Comparison of ENCODE assay signal across 24 mouse cellular contexts in genomic region chr3:104629810-104630209, GRCm38 (mm10). TPM values are rescaled to one million over a fixed set of nuclear protein-coding genes. Genes with fewer than 3 reads are reported as not detected.
DNase-seq lines count a peak whose midpoint lies in the region; ATAC-seq and TF ChIP-seq lines count a peak whose summit lies in the region.
"Had no signal": no experiment of that assay in that cellular context is flagged by ENCODE, and none has a peak within 500 bp of the region (broad histone marks: within the 10 kb centered on the region; RNA-seq: fewer than 3 reads in every experiment).

No protein-coding gene starts in this region.

- H3K9ac ChIP-seq in embryonic facial prominence, embryonic 11.5 days (replicated peaks; ENCODE audit: low read length) = no peak overlapping the region
- no peak overlapping the region for H3K9ac ChIP-seq in hindbrain, postnatal 0 days (replicated peaks; ENCODE audit: low read length)
- no peak overlapping the region for H3K9ac ChIP-seq in hindbrain, embryonic 11.5 days (ENCODE audit: low read depth, low read length)
- no peak overlapping the region for H3K9ac ChIP-seq in midbrain, embryonic 16.5 days (ENCODE audit: low read depth, low read length)
- H3K9ac ChIP-seq: forebrain, embryonic 12.5 days; heart, embryonic 13.5 days; hindbrain, embryonic 14.5 days; intestine, embryonic 15.5 days; limb, embryonic 13.5 days; liver, embryonic 12.5 days; lung, embryonic 14.5 days had no signal

- no peaks in the 10 kb centered on the region for H3K27me3 ChIP-seq in embryonic facial prominence, embryonic 11.5 days (ENCODE audit: control insufficient read depth, insufficient read depth, low read length)
- no peaks in the 10 kb centered on the region for H3K27me3 ChIP-seq in embryonic facial prominence, embryonic 10.5 days (replicated peaks; ENCODE audit: low read depth, poor library complexity, severe bottlenecking)
- no peaks in the 10 kb centered on the region for H3K27me3 ChIP-seq in hindbrain, postnatal 0 days (ENCODE audit: insufficient read depth, low read length)
- H3K27me3 ChIP-seq in hindbrain, embryonic 11.5 days (ENCODE audit: control insufficient read depth, insufficient read depth, low read length) = no peaks in the 10 kb centered on the region
- no peaks in the 10 kb centered on the region for H3K27me3 ChIP-seq in midbrain, embryonic 16.5 days (ENCODE audit: control insufficient read depth, insufficient read depth, low read depth, low read length)
- H3K27me3 ChIP-seq: forebrain, embryonic 12.5 days; heart, embryonic 13.5 days; intestine, embryonic 15.5 days; limb, embryonic 13.5 days; liver, embryonic 12.5 days had no signal

- no peak overlapping the region for H3K4me2 ChIP-seq in embryonic facial prominence, embryonic 11.5 days (ENCODE audit: low read depth, low read length)
- no peak overlapping the region for H3K4me2 ChIP-seq in hindbrain, postnatal 0 days (ENCODE audit: low read depth, low read length)
- H3K4me2 ChIP-seq in hindbrain, embryonic 11.5 days (replicated peaks; ENCODE audit: low read depth, low read length) = no peak overlapping the region
- H3K4me2 ChIP-seq in midbrain, embryonic 16.5 days (ENCODE audit: low read length) = no peak overlapping the region
- H3K4me2 ChIP-seq: forebrain, embryonic 12.5 days; heart, embryonic 13.5 days; hindbrain, embryonic 14.5 days; intestine, embryonic 15.5 days; limb, embryonic 13.5 days; liver, embryonic 12.5 days; lung, embryonic 14.5 days had no signal

- ATAC-seq in embryonic facial prominence, embryonic 11.5 days (replicated peaks; ENCODE audit: insufficient number of reproducible peaks, low FRiP score, low TSS enrichment, low read depth) = 0 out of 2 replicates have a peak, but pooled peaks have one; percentile 39
- 0 out of 2 replicates have a peak, but pooled peaks have one; percentile 38 for ATAC-seq in hindbrain, postnatal 0 days
- ATAC-seq in hindbrain, embryonic 11.5 days (ENCODE audit: low FRiP score) = no peak
- peak; percentile 67 for ATAC-seq in midbrain, embryonic 16.5 days
- ATAC-seq: intestine, embryonic 15.5 days; liver, embryonic 12.5 days had no signal

- no peak overlapping the region for H3K27ac ChIP-seq in embryonic facial prominence, embryonic 11.5 days (replicated peaks; ENCODE audit: low read depth, low read length)
- no peak overlapping the region for H3K27ac ChIP-seq in embryonic facial prominence, embryonic 10.5 days (replicated peaks)
- H3K27ac ChIP-seq in hindbrain, postnatal 0 days = no peak overlapping the region
- H3K27ac ChIP-seq in hindbrain, embryonic 11.5 days (ENCODE audit: low read depth, low read length) = no peak overlapping the region
- no peak overlapping the region for H3K27ac ChIP-seq in midbrain, embryonic 16.5 days (ENCODE audit: low read length)
- H3K27ac ChIP-seq: forebrain, embryonic 12.5 days; heart, adult 2 months; heart, embryonic 13.5 days; hindbrain, embryonic 14.5 days; intestine, embryonic 15.5 days; limb, embryonic 13.5 days had no signal

- H3K4me1 ChIP-seq in embryonic facial prominence, embryonic 11.5 days (ENCODE audit: control insufficient read depth, insufficient read depth, low read length) = no peaks in the 10 kb centered on the region
- H3K4me1 ChIP-seq in embryonic facial prominence, embryonic 10.5 days = no peaks in the 10 kb centered on the region
- H3K4me1 ChIP-seq in hindbrain, postnatal 0 days (ENCODE audit: insufficient read depth, low read length) = no peaks in the 10 kb centered on the region
- no peaks in the 10 kb centered on the region for H3K4me1 ChIP-seq in hindbrain, embryonic 11.5 days (replicated peaks; ENCODE audit: control insufficient read depth, insufficient read depth, low read length)
- no peaks in the 10 kb centered on the region; the same call in 1 of the 2 replicates for H3K4me1 ChIP-seq in midbrain, embryonic 16.5 days (ENCODE audit: control insufficient read depth, insufficient read depth, low read length)
- H3K4me1 ChIP-seq: forebrain, embryonic 12.5 days; intestine, embryonic 15.5 days; limb, embryonic 13.5 days had no signal

- WGBS in embryonic facial prominence, embryonic 11.5 days = 49% methylated on average over 2 of the region's 2 CpGs
- 50% methylated on average over 2 of the region's 2 CpGs for WGBS in embryonic facial prominence, embryonic 10.5 days
- 17% methylated on average over 2 of the region's 2 CpGs for WGBS in hindbrain, postnatal 0 days
- WGBS in hindbrain, embryonic 11.5 days = 37% methylated on average over 2 of the region's 2 CpGs
- WGBS in midbrain, embryonic 16.5 days = 12% methylated on average over 1 of the region's 2 CpGs

- H3K9me3 ChIP-seq in embryonic facial prominence, embryonic 11.5 days (replicated peaks; ENCODE audit: control insufficient read depth, low read length) = no peaks in the 10 kb centered on the region
- H3K9me3 ChIP-seq in embryonic facial prominence, embryonic 10.5 days = no peaks in the 10 kb centered on the region
- no peaks in the 10 kb centered on the region for H3K9me3 ChIP-seq in hindbrain, postnatal 0 days (ENCODE audit: low read length)
- H3K9me3 ChIP-seq in hindbrain, embryonic 11.5 days (ENCODE audit: control insufficient read depth, low read length) = no peaks in the 10 kb centered on the region
- no peaks in the 10 kb centered on the region for H3K9me3 ChIP-seq in midbrain, embryonic 16.5 days (replicated peaks; ENCODE audit: control insufficient read depth, low read length, poor library complexity, severe bottlenecking)
- H3K9me3 ChIP-seq: forebrain, embryonic 12.5 days; heart, embryonic 13.5 days; intestine, embryonic 15.5 days; limb, embryonic 13.5 days; liver, embryonic 12.5 days had no signal

- no peak for DNase-seq in embryonic facial prominence, embryonic 11.5 days (ENCODE audit: low spot score)
- no peak for DNase-seq in embryonic facial prominence, embryonic 10.5 days (ENCODE audit: low spot score)
- DNase-seq in hindbrain, postnatal 0 days (ENCODE audit: low spot score) = peak; percentile 9
- no peak for DNase-seq in hindbrain, embryonic 11.5 days (ENCODE audit: low spot score)
- peak; percentile 12 for DNase-seq in R1 (ENCODE audit: low read depth, low spot score)
- DNase-seq in cerebellum, postnatal 36 days = no peak
- DNase-seq in cerebellum, postnatal 10 days = no peak
- DNase-seq: adrenal gland, postnatal 25 days; cerebellum, adult 11-12 months; cerebellum, postnatal 14 days; gastrocnemius, postnatal 25 days; heart, adult 2 months; kidney, adult 8-10 months; kidney, postnatal 14 days; layer of hippocampus, postnatal 36 days; lung, embryonic 14.5 days; right cerebral cortex, postnatal 25 days had no signal

- no peaks in the 10 kb centered on the region for H3K36me3 ChIP-seq in embryonic facial prominence, embryonic 11.5 days (replicated peaks; ENCODE audit: control insufficient read depth, insufficient read depth, low read depth, low read length)
- H3K36me3 ChIP-seq in embryonic facial prominence, embryonic 10.5 days (replicated peaks) = peaks cover 4% of the 10 kb centered on the region; the same call in 1 of the 2 replicates
- H3K36me3 ChIP-seq in hindbrain, postnatal 0 days (ENCODE audit: insufficient read depth, low read length) = no peaks in the 10 kb centered on the region
- H3K36me3 ChIP-seq in hindbrain, embryonic 11.5 days (ENCODE audit: control insufficient read depth, insufficient read depth, low read length) = no peaks in the 10 kb centered on the region
- no peaks in the 10 kb centered on the region for H3K36me3 ChIP-seq in midbrain, embryonic 16.5 days (ENCODE audit: control insufficient read depth, insufficient read depth, low read length)
- H3K36me3 ChIP-seq: forebrain, embryonic 12.5 days; heart, embryonic 13.5 days; intestine, embryonic 15.5 days; limb, embryonic 13.5 days had no signal

- no peak for TF ChIP-seq CTCF in hindbrain, postnatal 0 days (IDR thresholded peaks at IDR 0.05; ENCODE audit: low read depth)

- no peak overlapping the region for H3K4me3 ChIP-seq in embryonic facial prominence, embryonic 11.5 days (ENCODE audit: low read depth, low read length)
- H3K4me3 ChIP-seq in embryonic facial prominence, embryonic 10.5 days = no peak overlapping the region
- no peak overlapping the region for H3K4me3 ChIP-seq in hindbrain, postnatal 0 days (ENCODE audit: low read length)
- no peak overlapping the region for H3K4me3 ChIP-seq in hindbrain, embryonic 11.5 days (ENCODE audit: low read depth, low read length)
- H3K4me3 ChIP-seq in midbrain, embryonic 16.5 days (ENCODE audit: low read depth, low read length) = no peak overlapping the region
- H3K4me3 ChIP-seq: forebrain, embryonic 12.5 days; heart, adult 2 months; heart, embryonic 13.5 days; intestine, embryonic 15.5 days; limb, embryonic 13.5 days; liver, embryonic 12.5 days had no signal

RNA-seq across cellular contexts. Expression of gene Slc16a1, which starts 8.7 kb away (rescaled TPM):
- polyA plus RNA-seq in embryonic facial prominence, embryonic 11.5 days (2014; fragmentation: Nextera tagmentation; extraction: Ambion mirVana) = 45.9 and 46.6 TPM in 2 replicates
- polyA plus RNA-seq in embryonic facial prominence, embryonic 10.5 days (2016; fragmentation: Nextera tagmentation; extraction: Ambion mirVana) = 45.9 and 49.6 TPM in 2 replicates
- total RNA-seq in hindbrain, postnatal 0 days (2014; rRNA removed) = 40.2 and 43.4 TPM in 2 replicates
- 21.8 and 22.6 TPM in 2 replicates for polyA plus RNA-seq in hindbrain, postnatal 0 days (2015; fragmentation: Nextera tagmentation; extraction: Ambion mirVana)
- 31.7 and 33.4 TPM in 2 replicates for polyA plus RNA-seq in hindbrain, embryonic 11.5 days (2014; fragmentation: Nextera tagmentation; extraction: Ambion mirVana)
- 8.9 and 10.2 TPM in 2 replicates for polyA plus RNA-seq in midbrain, embryonic 16.5 days (2015; fragmentation: Nextera tagmentation; extraction: Ambion mirVana)

Comparison
In these comparisons a context has a peak if more than half of its experiments do, and no peak if none do; other contexts are left out.
1. DNase-seq: peak in hindbrain, postnatal 0 days (single experiment) and R1 (single experiment); none in embryonic facial prominence, embryonic 11.5 days (single experiment), embryonic facial prominence, embryonic 10.5 days (single experiment), hindbrain, embryonic 11.5 days (single experiment), cerebellum, postnatal 36 days (0 of 2) and cerebellum, postnatal 10 days (0 of 2).